Mouse (Mus musculus) ES-Bruce4 (cell line): ENCODE measurements around the gene Gfpt2. TPM values are rescaled to one million over a fixed set of nuclear protein-coding genes. Genes with fewer than 3 reads are reported as not detected.

ENCODE experiments used
- H3K27ac ChIP-seq: 2 replicates; pipeline ENCODE4 v1.5.1; 2012; ENCODE audit warnings: low read length, inconsistent platforms; ENCODE audit not compliant: insufficient read depth
- H3K27me3 ChIP-seq: 2 replicates; pipeline ENCODE4 v1.6.1; 2012; ENCODE audit warnings: mild to moderate bottlenecking, low read length, inconsistent platforms; ENCODE audit not compliant: control insufficient read depth, poor library complexity, insufficient read depth, severe bottlenecking
- H3K36me3 ChIP-seq: 2 replicates; pipeline ENCODE4 v1.6.1; 2012; ENCODE audit warnings: inconsistent platforms, mild to moderate bottlenecking, low read length, moderate library complexity; ENCODE audit not compliant: control insufficient read depth, poor library complexity, insufficient read depth, severe bottlenecking
- H3K4me1 ChIP-seq: one replicate; pipeline ENCODE4 v1.8.1; 2011; ENCODE audit warnings: low read length; ENCODE audit not compliant: control insufficient read depth, insufficient read depth
- H3K4me3 ChIP-seq: 2 replicates; pipeline ENCODE4 v1.5.1; 2011; ENCODE audit warnings: low read depth, mild to moderate bottlenecking, low read length
- H3K9ac ChIP-seq: 2 replicates; pipeline ENCODE4 v1.6.1; 2012; ENCODE audit warnings: low read depth, mild to moderate bottlenecking, inconsistent platforms; ENCODE audit not compliant: poor library complexity, severe bottlenecking
- H3K9me3 ChIP-seq: replicated peaks from 2 replicates; pipeline ENCODE4 v1.6.1; 2012; ENCODE audit warnings: mild to moderate bottlenecking, low read length, inconsistent platforms; ENCODE audit not compliant: control insufficient read depth, poor library complexity, insufficient read depth, severe bottlenecking
- CTCF ChIP-seq: IDR thresholded peaks from one replicate; pipeline ENCODE4 v1.8.1; 2011; ENCODE audit warnings: low read depth, low read length
- EP300 ChIP-seq: IDR thresholded peaks from 2 replicates; pipeline ENCODE4 v1.6.1; 2011; ENCODE audit warnings: low read depth, low read length; ENCODE audit not compliant: insufficient read depth
- POLR2A ChIP-seq: IDR thresholded peaks from one replicate; pipeline ENCODE4 v1.8.1; 2011; ENCODE audit warnings: low read length; ENCODE audit not compliant: insufficient read depth
- polyA plus RNA-seq: library from polyadenylated mRNA; stranded (reverse); fragments of >200 nt; gene quantifications from 2 replicates; pipeline ENCODE4 v1.2.4, GENCODE M21; 2011; ENCODE audit warnings: low read depth; ENCODE audit not compliant: missing spikeins, insufficient read depth, insufficient read length

Gene Gfpt2
- polyA plus RNA-seq, 1 experiment, result 49.1 TPM

GRCm38 (mm10) chr11:49861139-49861538, 67.2 kb downstream of the Gfpt2 start:
- no peak for TF ChIP-seq CTCF
- TF ChIP-seq POLR2A, result no peak
- no peak for TF ChIP-seq EP300

GRCm38 (mm10) chr11:49863926-49864325, 69.9 kb downstream of the Gfpt2 start:
- Histone ChIP-seq H3K27ac (no peak overlapping the region), H3K4me3 (no peak overlapping the region), H3K4me1 (no peaks in the 10 kb centered on the region), H3K36me3 (peaks cover 5% of the 10 kb centered on the region), H3K9ac (no peak overlapping the region), H3K27me3 (no peaks in the 10 kb centered on the region), H3K9me3 (no peaks in the 10 kb centered on the region)
- TF ChIP-seq POLR2A (no peak), CTCF (no peak), EP300 (no peak)

More at GRCm38 (mm10) chr11:49861139-49861538, 67.2 kb downstream of the Gfpt2 start:
- no peak overlapping the region for H3K27ac ChIP-seq
- H3K27me3 ChIP-seq, result no peaks in the 10 kb centered on the region
- no peak overlapping the region for H3K9ac ChIP-seq
- H3K4me1 ChIP-seq, result no peaks in the 10 kb centered on the region
- peaks cover 3% of the 10 kb centered on the region for H3K36me3 ChIP-seq
- no peaks in the 10 kb centered on the region for H3K9me3 ChIP-seq
- no peak overlapping the region for H3K4me3 ChIP-seq

DNA sequence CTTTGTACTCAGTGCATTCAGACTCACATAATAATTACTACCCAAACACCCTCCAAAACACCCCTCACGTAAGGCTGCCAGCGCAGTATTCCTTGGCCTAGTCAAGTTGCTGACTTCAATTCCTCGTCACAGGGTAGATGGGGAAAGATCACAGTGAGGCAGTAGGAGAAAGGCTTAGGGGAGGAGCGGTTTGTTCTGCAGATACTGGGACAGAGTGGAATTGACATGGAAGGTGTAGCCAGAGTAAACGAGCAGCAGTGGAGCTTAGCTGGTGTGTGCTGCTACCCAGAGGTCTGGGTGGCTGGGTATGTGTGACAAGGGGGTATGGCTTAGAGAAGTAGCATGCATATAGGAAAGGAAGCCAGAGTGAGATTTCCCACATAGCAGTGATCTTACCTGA, 73.3 kb downstream of the Gfpt2 start:
- no peaks in the 10 kb centered on the region for H3K9me3 ChIP-seq
- H3K27me3 ChIP-seq, result no peaks in the 10 kb centered on the region
- peaks cover 11% of the 10 kb centered on the region for H3K36me3 ChIP-seq
- H3K27ac ChIP-seq, result no peak overlapping the region
- no peak for TF ChIP-seq EP300
- TF ChIP-seq CTCF, result no peak
- no peak for TF ChIP-seq POLR2A
- H3K9ac ChIP-seq, result no peak overlapping the region
- H3K4me3 ChIP-seq, result no peak overlapping the region
- H3K4me1 ChIP-seq, result no peaks in the 10 kb centered on the region

- H3K27me3 ChIP-seq, result no peaks in the 10 kb centered on the region
- H3K9ac ChIP-seq, result no peak overlapping the region
- no peaks in the 10 kb centered on the region for H3K9me3 ChIP-seq
- no peak overlapping the region for H3K4me3 ChIP-seq
- peaks cover 15% of the 10 kb centered on the region for H3K36me3 ChIP-seq
- no peak for TF ChIP-seq POLR2A
- TF ChIP-seq CTCF, result peak; percentile 49
- H3K4me1 ChIP-seq, result no peaks in the 10 kb centered on the region
- H3K27ac ChIP-seq, result no peak overlapping the region
These were observed 75.8 kb downstream of the Gfpt2 start for GRCm38 (mm10) chr11:49869762-49870161.

GRCm38 (mm10) chr11:49871914-49872313, 77.9 kb downstream of the Gfpt2 start:
- H3K9me3 ChIP-seq, result no peaks in the 10 kb centered on the region
- H3K27ac ChIP-seq, result no peak overlapping the region
- H3K4me3 ChIP-seq, result no peak overlapping the region
- no peaks in the 10 kb centered on the region for H3K4me1 ChIP-seq
- no peaks in the 10 kb centered on the region for H3K27me3 ChIP-seq
- H3K36me3 ChIP-seq, result peaks cover 15% of the 10 kb centered on the region
- TF ChIP-seq CTCF (peak; percentile 56), POLR2A (no peak), EP300 (no peak)
- H3K9ac ChIP-seq, result no peak overlapping the region

DNA sequence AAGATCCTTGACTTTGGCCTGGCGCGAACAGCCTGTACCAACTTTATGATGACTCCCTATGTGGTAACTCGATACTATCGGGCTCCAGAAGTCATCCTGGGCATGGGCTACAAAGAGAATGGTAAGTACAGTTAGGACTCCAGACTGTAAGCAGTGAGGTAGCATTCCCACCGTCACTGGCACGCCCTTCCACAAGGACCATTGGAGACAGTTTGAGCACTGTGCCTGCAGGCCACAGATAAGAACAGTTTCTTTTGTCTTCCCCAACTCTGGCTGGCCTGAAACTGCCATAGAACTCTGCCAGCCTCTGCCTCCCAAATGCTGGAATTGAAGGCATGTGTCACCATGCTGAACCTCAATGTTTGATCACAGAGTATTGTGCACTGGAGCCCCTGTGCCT, 78.8 kb downstream of the Gfpt2 start:
- Histone ChIP-seq H3K36me3 (peaks cover 14% of the 10 kb centered on the region), H3K9me3 (no peaks in the 10 kb centered on the region), H3K4me1 (no peaks in the 10 kb centered on the region), H3K27me3 (no peaks in the 10 kb centered on the region), H3K9ac (no peak overlapping the region), H3K27ac (no peak overlapping the region), H3K4me3 (no peak overlapping the region)
- no peak for TF ChIP-seq POLR2A
- TF ChIP-seq CTCF, result no peak
- no peak for TF ChIP-seq EP300
